Mouse (Mus musculus) kidney, postnatal 0 days (tissue): ENCODE data around the gene Golm1. TPM values are rescaled to one million over a fixed set of nuclear protein-coding genes. Genes with fewer than 3 reads are reported as not detected.

ENCODE experiments used
- ATAC-seq: fragments of 200-750 bp; cut with Nextera tagmentation; replicated peaks from 2 replicates; pipeline ENCODE4 v1.8.0; 2017; ENCODE audit warnings: low read depth, moderate number of reproducible peaks, moderate TSS enrichment, moderate library complexity; ENCODE audit not compliant: low FRiP score
- DNase-seq: peaks from one replicate; pipeline ENCODE4 v3.0.0-alpha.2; 2016; ENCODE audit warnings: low spot score
- H3K27ac ChIP-seq: fragments of 300-500 bp; sonication (generic); 2 replicates; pipeline ENCODE4 v1.5.1; 2014; ENCODE audit warnings: mild to moderate bottlenecking
- H3K27me3 ChIP-seq: fragments of 300-500 bp; sonication (generic); 2 replicates; pipeline ENCODE4 v1.6.1; 2014; ENCODE audit warnings: low read length, mixed read lengths; ENCODE audit not compliant: insufficient read depth
- H3K36me3 ChIP-seq: fragments of 300-500 bp; sonication (generic); 2 replicates; pipeline ENCODE4 v1.6.1; 2014; ENCODE audit warnings: low read length, mixed read lengths; ENCODE audit not compliant: insufficient read depth
- H3K4me1 ChIP-seq: fragments of 300-500 bp; sonication (generic); replicated peaks from 2 replicates; pipeline ENCODE4 v1.6.1; 2014; ENCODE audit warnings: antibody characterized with exemption, low read length, mixed read lengths; ENCODE audit not compliant: insufficient read depth
- H3K4me2 ChIP-seq: fragments of 300-500 bp; sonication (generic); 2 replicates; pipeline ENCODE4 v1.6.1; 2014; ENCODE audit warnings: mild to moderate bottlenecking, low read length, moderate library complexity, mixed read lengths
- H3K4me3 ChIP-seq: fragments of 300-500 bp; sonication (generic); replicated peaks from 2 replicates; pipeline ENCODE4 v1.5.1; 2014; ENCODE audit warnings: low read depth, low read length
- H3K9ac ChIP-seq: fragments of 300-500 bp; sonication (generic); 2 replicates; pipeline ENCODE4 v1.6.1; 2014; ENCODE audit warnings: low read depth, low read length
- H3K9me3 ChIP-seq: fragments of 300-500 bp; sonication (generic); replicated peaks from 2 replicates; pipeline ENCODE4 v1.6.1; 2016; ENCODE audit warnings: low read length, inconsistent platforms, mixed read lengths
- CTCF ChIP-seq: IDR thresholded peaks from 2 replicates; pipeline ENCODE4 v1.5.1; 2016; ENCODE audit warnings: antibody characterized with exemption, low read depth, mild to moderate bottlenecking, moderate library complexity
- WGBS: fragments of 180-500 bp; shearing (Covaris S2); extraction: QIAGEN DNeasy Blood & Tissue Kit; methylation state at CpG from one replicate; pipeline ENCODE4 v1.1.7; 2014; 5-methylcytosine and 5-hydroxymethylcytosine counted together
- polyA plus RNA-seq: library from polyadenylated mRNA; unstranded; fragments of >200 nt; fragmentation: Nextera tagmentation; extraction: Ambion mirVana; gene quantifications from 2 replicates; pipeline ENCODE4 v1.2.1, GENCODE M21; 2015

The Golm1 gene
- polyA plus RNA-seq, 1 experiment from 2014 or later, result 23.0 TPM

DNA sequence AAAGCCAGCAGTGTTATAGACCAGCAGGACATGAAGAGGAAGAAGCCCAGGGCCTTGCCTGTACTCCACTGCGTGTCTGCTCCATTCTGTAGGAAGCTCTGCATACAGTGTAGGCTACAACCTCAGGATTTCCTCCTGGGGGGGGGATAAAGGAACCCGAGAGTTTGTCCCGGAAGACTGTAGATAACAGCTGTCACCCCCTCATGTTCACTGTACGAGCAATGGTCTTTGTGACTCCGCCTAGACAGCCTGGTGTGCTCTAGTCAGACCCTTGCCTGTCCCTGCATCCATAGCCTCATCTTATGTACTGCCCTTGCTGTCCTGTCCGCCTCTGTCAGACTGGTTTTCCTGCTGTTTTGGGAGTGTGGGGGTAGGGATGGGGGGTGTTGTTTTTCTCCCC is 57.1 kb downstream of the Golm1 start:
- WGBS, result 77% methylated on average over 6 of the region's 6 CpGs

DNA sequence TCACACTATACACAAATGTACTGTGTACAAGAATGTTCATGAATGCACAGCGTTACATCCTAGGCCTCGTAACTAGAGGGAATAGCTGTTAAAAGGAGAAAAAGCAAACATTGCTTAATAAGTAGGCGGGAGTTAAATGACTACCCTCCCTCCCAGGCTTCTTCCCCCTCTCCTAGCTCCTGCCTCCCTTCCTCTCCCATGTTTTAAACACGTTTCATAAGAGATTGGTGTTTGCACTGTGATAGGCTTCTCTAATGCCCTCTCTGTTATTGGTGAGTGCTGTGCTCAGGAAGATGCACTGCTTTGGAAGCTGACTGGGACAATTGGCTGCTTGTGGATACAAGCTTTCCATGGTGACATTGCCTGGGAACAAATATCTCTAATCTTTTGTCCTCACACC is 60.1 kb downstream of the Golm1 start:
- H3K4me2 ChIP-seq, result no peak overlapping the region
- H3K27me3 ChIP-seq, result no peaks in the 10 kb centered on the region
- peaks cover 23% of the 10 kb centered on the region for H3K36me3 ChIP-seq
- ATAC-seq, result no peak
- no peak for TF ChIP-seq CTCF
- no peaks in the 10 kb centered on the region for H3K9me3 ChIP-seq
- no peaks in the 10 kb centered on the region for H3K4me1 ChIP-seq
- no peak overlapping the region for H3K27ac ChIP-seq
- no peak overlapping the region for H3K4me3 ChIP-seq
- no peak for DNase-seq
- WGBS, result 78% methylated on average over 4 of the region's 4 CpGs
- H3K9ac ChIP-seq, result no peak overlapping the region

More for the DNA sequence above, 57.1 kb downstream of the Golm1 start:
- no peak overlapping the region for H3K4me3 ChIP-seq
- no peaks in the 10 kb centered on the region for H3K27me3 ChIP-seq
- no peaks in the 10 kb centered on the region for H3K4me1 ChIP-seq
- no peak overlapping the region for H3K27ac ChIP-seq
- no peaks in the 10 kb centered on the region for H3K9me3 ChIP-seq
- H3K9ac ChIP-seq, result no peak overlapping the region
- DNase-seq (no peak), ATAC-seq (no peak)
- H3K4me2 ChIP-seq, result no peak overlapping the region
- peaks cover 30% of the 10 kb centered on the region for H3K36me3 ChIP-seq
- TF ChIP-seq CTCF, result no peak

DNA sequence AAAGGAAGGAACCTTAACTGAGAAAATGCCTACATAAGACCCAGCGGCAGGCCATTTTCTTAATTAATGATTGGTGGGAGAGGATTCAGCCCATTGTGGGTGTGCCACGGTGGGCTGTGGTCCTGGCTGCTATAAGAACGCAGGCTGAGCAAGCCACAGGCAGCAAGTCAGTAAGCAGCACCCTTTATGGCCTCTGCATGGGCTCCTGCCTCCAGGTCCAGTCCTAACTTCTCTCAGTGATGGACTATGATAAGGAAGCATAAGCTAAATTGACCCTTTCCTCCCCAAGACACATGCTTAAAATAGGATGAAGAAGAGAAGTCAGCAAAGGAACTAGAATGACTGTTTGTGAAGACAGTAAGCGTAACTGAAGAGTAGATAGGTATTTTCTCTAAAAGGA is 60.5 kb downstream of the Golm1 start:
- TF ChIP-seq CTCF, result no peak
- H3K4me2 ChIP-seq, result no peak overlapping the region
- DNase-seq (no peak), ATAC-seq (no peak)
- no peaks in the 10 kb centered on the region for H3K4me1 ChIP-seq
- H3K27ac ChIP-seq, result no peak overlapping the region
- H3K4me3 ChIP-seq, result no peak overlapping the region
- 90% methylated on average over 4 of the region's 4 CpGs for WGBS
- H3K36me3 ChIP-seq, result peaks cover 23% of the 10 kb centered on the region
- H3K27me3 ChIP-seq, result no peaks in the 10 kb centered on the region
- H3K9ac ChIP-seq, result no peak overlapping the region
- H3K9me3 ChIP-seq, result no peaks in the 10 kb centered on the region

DNA sequence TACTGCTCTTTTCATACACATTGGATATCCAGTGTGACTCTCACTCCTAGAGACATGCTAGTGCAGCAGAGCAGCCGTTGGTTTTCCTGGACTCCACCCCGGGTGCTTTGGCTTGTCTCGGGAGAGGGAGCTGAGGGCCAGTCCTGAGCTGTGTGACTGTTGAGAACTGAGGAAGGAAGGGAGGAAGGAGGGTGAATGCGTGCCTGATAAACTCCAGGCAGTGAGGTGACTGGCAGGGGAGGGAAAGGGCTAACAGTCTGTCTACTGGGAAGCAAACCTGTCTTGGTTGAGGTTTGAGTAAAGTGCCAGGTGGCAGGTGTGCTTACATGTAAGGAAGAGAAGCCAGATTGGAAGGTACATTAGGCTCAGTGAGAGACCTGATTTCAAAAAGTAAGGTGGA is 61.7 kb downstream of the Golm1 start:
- DNase-seq, result no peak
- no peak for ATAC-seq
- H3K9me3 ChIP-seq, result no peaks in the 10 kb centered on the region
- peaks cover 29% of the 10 kb centered on the region for H3K36me3 ChIP-seq
- no peak overlapping the region for H3K4me2 ChIP-seq
- no peak overlapping the region for H3K4me3 ChIP-seq
- 81% methylated on average over 4 of the region's 4 CpGs for WGBS
- H3K27ac ChIP-seq, result no peak overlapping the region
- H3K27me3 ChIP-seq, result no peaks in the 10 kb centered on the region
- H3K4me1 ChIP-seq, result no peaks in the 10 kb centered on the region
- no peak for TF ChIP-seq CTCF
- H3K9ac ChIP-seq, result no peak overlapping the region

DNA sequence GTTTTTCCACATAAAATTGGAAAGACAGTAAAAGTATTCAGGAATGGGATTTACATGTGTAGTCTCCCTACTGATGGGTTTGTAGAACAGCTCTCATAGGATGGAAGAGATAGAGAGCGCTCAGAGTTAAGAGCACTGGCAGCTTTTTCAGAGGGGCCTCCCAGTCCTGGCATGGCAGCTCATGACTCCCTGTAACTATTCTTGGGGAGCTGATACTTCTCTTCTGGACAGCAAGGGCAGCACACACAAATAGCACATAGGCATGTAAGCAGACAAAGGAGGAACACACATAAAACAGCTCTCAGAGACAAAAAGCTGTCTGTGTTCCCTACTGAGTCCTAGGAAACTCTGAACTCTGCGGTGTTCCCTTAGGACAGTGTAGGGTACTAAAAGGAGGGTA is 65.2 kb downstream of the Golm1 start:
- Histone ChIP-seq H3K4me3 (no peak overlapping the region), H3K36me3 (peaks cover 42% of the 10 kb centered on the region), H3K9me3 (no peaks in the 10 kb centered on the region), H3K4me1 (no peaks in the 10 kb centered on the region), H3K4me2 (no peak overlapping the region), H3K27me3 (no peaks in the 10 kb centered on the region), H3K27ac (no peak overlapping the region), H3K9ac (no peak overlapping the region)
- TF ChIP-seq CTCF, result no peak
- ATAC-seq (no peak), DNase-seq (no peak)
- WGBS, result 97% methylated on average over 2 of the region's 2 CpGs

DNA sequence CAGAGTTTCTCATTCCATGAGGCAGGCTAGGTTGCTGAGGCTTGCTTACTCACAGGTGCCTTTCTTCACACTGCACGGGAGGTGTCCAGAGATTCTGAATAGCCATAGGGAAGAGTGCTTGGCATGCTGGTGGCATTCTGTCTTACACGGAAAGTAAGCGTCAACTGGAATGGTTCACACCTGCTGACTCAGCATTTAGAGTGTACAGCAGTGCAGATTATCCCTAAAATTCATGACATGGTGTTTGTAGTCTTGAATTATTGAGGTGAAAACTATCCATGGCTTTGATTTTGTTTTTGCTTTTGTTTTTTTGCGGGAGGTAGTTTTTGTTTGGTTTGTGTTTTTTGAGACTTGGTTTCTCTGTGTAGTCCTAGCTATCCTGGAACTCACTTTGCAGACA is 65.7 kb downstream of the Golm1 start:
- Histone ChIP-seq H3K9ac (no peak overlapping the region), H3K4me2 (no peak overlapping the region), H3K36me3 (peaks cover 44% of the 10 kb centered on the region), H3K4me1 (no peaks in the 10 kb centered on the region), H3K27ac (no peak overlapping the region), H3K9me3 (no peaks in the 10 kb centered on the region), H3K27me3 (no peaks in the 10 kb centered on the region), H3K4me3 (no peak overlapping the region)
- 87% methylated on average over 4 of the region's 4 CpGs for WGBS
- no peak for DNase-seq
- no peak for TF ChIP-seq CTCF
- ATAC-seq, result no peak

DNA sequence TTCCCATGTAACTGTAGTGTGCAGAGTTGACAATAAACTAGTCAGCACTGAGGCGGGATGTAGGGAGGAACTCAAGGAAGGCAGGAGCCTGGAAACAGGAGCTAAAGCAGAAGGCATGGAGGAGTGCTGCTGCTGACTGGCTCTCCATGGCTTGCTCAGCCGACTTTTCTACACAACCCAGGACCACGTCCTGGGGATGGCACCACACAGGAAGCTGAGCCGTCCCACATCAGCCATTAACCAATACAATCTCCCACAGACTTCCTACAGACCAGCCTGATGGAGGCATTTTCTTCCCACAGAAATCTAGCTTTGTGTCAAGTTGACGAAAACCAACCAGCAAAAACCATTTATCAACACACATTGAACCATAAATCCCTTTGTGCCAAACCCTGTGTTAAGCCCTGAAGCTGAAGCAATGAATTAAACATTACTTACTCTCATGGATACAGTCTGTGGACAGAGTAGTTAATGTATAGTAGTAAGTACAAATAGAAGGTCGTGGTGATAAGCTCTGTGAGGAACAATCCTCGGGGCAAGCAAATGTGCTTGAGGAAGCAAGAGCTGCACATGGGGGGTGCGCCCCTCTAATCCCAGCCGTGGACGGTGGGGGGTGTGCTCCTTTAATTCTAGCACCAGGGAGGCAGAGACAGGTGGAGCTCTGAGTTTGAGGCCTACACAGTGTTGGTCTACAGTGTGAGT is 70.2 kb downstream of the Golm1 start:
- Histone ChIP-seq H3K4me3 (no peak overlapping the region), H3K4me2 (no peak overlapping the region), H3K4me1 (no peaks in the 10 kb centered on the region), H3K27ac (no peak overlapping the region), H3K9ac (no peak overlapping the region), H3K27me3 (no peaks in the 10 kb centered on the region), H3K9me3 (no peaks in the 10 kb centered on the region), H3K36me3 (peaks cover 56% of the 10 kb centered on the region)
- WGBS, result 73% methylated on average over 10 of the region's 10 CpGs
- DNase-seq, result no peak
- ATAC-seq, result no peak
- TF ChIP-seq CTCF, result no peak
